In genomic region chr5:133788006-133788405, GRCm38 (mm10) we compare ENCODE assay signal across 32 mouse cellular contexts.
"Had no signal": no experiment of that assay in that cellular context is flagged by ENCODE, and none has a peak within 500 bp of the region (broad histone marks: within the 10 kb centered on the region; RNA-seq: fewer than 3 reads in every experiment).

No protein-coding gene starts in this region.

- H3K36me3 ChIP-seq: limb, embryonic 10.5 days; limb, embryonic 12.5 days; limb, embryonic 13.5 days; limb, embryonic 15.5 days; liver, embryonic 12.5 days; liver, embryonic 13.5 days; liver, embryonic 15.5 days; lung, embryonic 15.5 days; midbrain, embryonic 10.5 days; midbrain, embryonic 12.5 days; midbrain, embryonic 13.5 days; midbrain, embryonic 15.5 days; neural tube, embryonic 12.5 days had no signal

- H3K27me3 ChIP-seq: liver, embryonic 12.5 days; liver, embryonic 13.5 days; liver, embryonic 15.5 days; lung, embryonic 15.5 days; megakaryocyte, embryonic 14.5 days; midbrain, embryonic 12.5 days; midbrain, embryonic 13.5 days; midbrain, embryonic 15.5 days; neural tube, embryonic 12.5 days had no signal

- H3K9me3 ChIP-seq: limb, embryonic 10.5 days; limb, embryonic 12.5 days; limb, embryonic 13.5 days; limb, embryonic 15.5 days; liver, embryonic 12.5 days; liver, embryonic 13.5 days; liver, embryonic 15.5 days; lung, embryonic 15.5 days; midbrain, embryonic 10.5 days; midbrain, embryonic 12.5 days; midbrain, embryonic 13.5 days; midbrain, embryonic 15.5 days; neural tube, embryonic 12.5 days had no signal

- H3K9ac ChIP-seq: limb, embryonic 12.5 days; limb, embryonic 13.5 days; limb, embryonic 15.5 days; liver, embryonic 12.5 days; liver, embryonic 13.5 days; liver, embryonic 14.5 days; liver, embryonic 15.5 days; liver, postnatal 0 days; lung, embryonic 14.5 days; lung, embryonic 15.5 days; midbrain, embryonic 12.5 days; midbrain, embryonic 13.5 days; midbrain, embryonic 15.5 days; neural tube, embryonic 12.5 days had no signal

- ATAC-seq: liver, embryonic 12.5 days; liver, postnatal 0 days; lung, postnatal 0 days; midbrain, embryonic 13.5 days; midbrain, embryonic 15.5 days; midbrain, embryonic 16.5 days had no signal

- H3K4me3 ChIP-seq: limb, embryonic 10.5 days; limb, embryonic 12.5 days; limb, embryonic 13.5 days; limb, embryonic 15.5 days; liver, embryonic 12.5 days; liver, embryonic 13.5 days; liver, embryonic 15.5 days; lung, embryonic 15.5 days; megakaryocyte, embryonic 14.5 days; midbrain, embryonic 10.5 days; midbrain, embryonic 12.5 days; midbrain, embryonic 13.5 days; midbrain, embryonic 15.5 days; myocyte; neural tube, embryonic 12.5 days had no signal

- DNase-seq: left cerebral cortex, postnatal 4 days; liver; liver, embryonic 13.5 days; liver, postnatal 0 days; lung, adult 18-20 months; lung, adult 2 months; lung, embryonic 14.5 days; lung, postnatal 10 days; lung, postnatal 14 days; lung, postnatal 36 days; lung, postnatal 4 days; midbrain, embryonic 14.5 days had no signal

- H3K4me2 ChIP-seq: limb, embryonic 12.5 days; limb, embryonic 13.5 days; limb, embryonic 15.5 days; liver, embryonic 11.5 days; liver, embryonic 12.5 days; liver, embryonic 13.5 days; liver, embryonic 15.5 days; lung, embryonic 14.5 days; lung, embryonic 15.5 days; midbrain, embryonic 11.5 days; midbrain, embryonic 12.5 days; midbrain, embryonic 13.5 days; midbrain, embryonic 15.5 days; neural tube, embryonic 12.5 days had no signal

- H3K27ac ChIP-seq: limb, embryonic 10.5 days; limb, embryonic 12.5 days; limb, embryonic 13.5 days; limb, embryonic 15.5 days; liver, embryonic 12.5 days; liver, embryonic 13.5 days; liver, embryonic 14.5 days; liver, embryonic 15.5 days; lung, embryonic 15.5 days; macrophage; midbrain, embryonic 10.5 days; midbrain, embryonic 12.5 days; midbrain, embryonic 13.5 days; midbrain, embryonic 15.5 days; neural tube, embryonic 12.5 days had no signal

- H3K4me1 ChIP-seq: limb, embryonic 10.5 days; limb, embryonic 12.5 days; limb, embryonic 13.5 days; limb, embryonic 15.5 days; liver, embryonic 12.5 days; liver, embryonic 13.5 days; liver, embryonic 15.5 days; lung, embryonic 15.5 days; megakaryocyte, embryonic 14.5 days; midbrain, embryonic 10.5 days; midbrain, embryonic 15.5 days; neural tube, embryonic 12.5 days had no signal
